Mouse (Mus musculus) kidney, adult 2 months (tissue): ENCODE results near the gene Lrfn3.

ENCODE experiments used
- CTCF ChIP-seq: fragments of 200-500 bp; conservative IDR thresholded peaks from 2 replicates; pipeline ENCODE4 v1.5.1; 2011; ENCODE audit warnings: low read depth, mild to moderate bottlenecking, control low read depth, low read length, moderate library complexity, mixed read lengths; ENCODE audit not compliant: insufficient read depth, insufficient read length
- POLR2A ChIP-seq: fragments of 200-500 bp; IDR thresholded peaks from one replicate; pipeline ENCODE4 v1.6.1; 2011; ENCODE audit warnings: low read depth, low read length, control low read depth

DNA sequence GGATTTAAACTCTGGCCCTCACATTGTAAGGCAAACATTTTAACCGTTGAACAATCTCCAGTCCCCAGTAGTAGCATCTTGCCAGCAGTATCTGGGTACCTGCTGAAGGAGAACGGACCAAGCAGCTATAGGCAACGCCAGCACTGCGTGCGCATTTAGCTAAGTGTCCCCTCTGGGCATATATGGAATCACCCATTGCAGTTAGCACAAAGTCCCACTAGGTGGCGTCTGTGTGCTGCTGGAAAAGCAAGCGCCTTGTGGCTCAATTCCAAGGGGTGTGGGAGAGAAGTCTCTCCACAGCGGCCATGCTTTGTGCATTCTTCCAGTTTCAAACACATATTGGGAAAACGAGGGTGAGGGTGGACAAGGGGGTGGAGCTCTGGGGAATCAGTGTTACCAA, 26.2 kb downstream of the Lrfn3 start:
- TF ChIP-seq POLR2A, result no peak
- TF ChIP-seq CTCF, result peak; percentile 96
